Mouse (Mus musculus) heart, embryonic 11.5 days (tissue): ENCODE measurements around the gene Fdxacb1. TPM values are rescaled to one million over a fixed set of nuclear protein-coding genes. Genes with fewer than 3 reads are reported as not detected.
A peak's percentile ranks its signal among the peaks of the same experiment; 100 is the strongest.

Experiments used
- ATAC-seq: fragments of 200-750 bp; cut with Nextera tagmentation; replicated peaks from 2 replicates; pipeline ENCODE4 v1.8.0; 2017; ENCODE audit warnings: moderate library complexity; ENCODE audit not compliant: insufficient number of reproducible peaks, low FRiP score, low TSS enrichment
- H3K27ac ChIP-seq: fragments of 300-500 bp; sonication (generic); 2 replicates; pipeline ENCODE4 v1.5.1; 2014; ENCODE audit warnings: mild to moderate bottlenecking, low read depth, low read length
- H3K27me3 ChIP-seq: fragments of 300-500 bp; sonication (generic); 2 replicates; pipeline ENCODE4 v1.6.1; 2014; ENCODE audit warnings: mild to moderate bottlenecking, low read length, mixed read lengths; ENCODE audit not compliant: control insufficient read depth, insufficient read depth
- H3K36me3 ChIP-seq: fragments of 300-500 bp; sonication (generic); 2 replicates; pipeline ENCODE4 v1.6.1; 2014; ENCODE audit warnings: mild to moderate bottlenecking, low read length, moderate library complexity, mixed read lengths; ENCODE audit not compliant: control insufficient read depth, insufficient read depth
- H3K4me1 ChIP-seq: fragments of 300-500 bp; sonication (generic); 2 replicates; pipeline ENCODE4 v1.6.1; 2014; ENCODE audit warnings: low read length; ENCODE audit not compliant: control insufficient read depth, insufficient read depth
- H3K4me2 ChIP-seq: fragments of 300-500 bp; sonication (generic); 2 replicates; pipeline ENCODE4 v1.6.1; 2014; ENCODE audit warnings: mild to moderate bottlenecking, moderate library complexity
- H3K4me3 ChIP-seq: fragments of 300-500 bp; sonication (generic); 2 replicates; pipeline ENCODE4 v1.5.1; 2014; ENCODE audit warnings: low read depth, low read length
- H3K9ac ChIP-seq: fragments of 300-500 bp; sonication (generic); 2 replicates; pipeline ENCODE4 v1.6.1; 2014; ENCODE audit warnings: mild to moderate bottlenecking, low read depth, low read length, moderate library complexity
- H3K9me3 ChIP-seq: fragments of 300-500 bp; sonication (generic); replicated peaks from 2 replicates; pipeline ENCODE4 v1.6.1; 2016; ENCODE audit warnings: low read length; ENCODE audit not compliant: control insufficient read depth
- WGBS: fragments of 180-500 bp; shearing (Covaris S2); extraction: QIAGEN DNeasy Blood & Tissue Kit; methylation state at CpG from one replicate; pipeline ENCODE4 v1.1.7; 2014; ENCODE audit not compliant: insufficient replicate concordance; 5-methylcytosine and 5-hydroxymethylcytosine counted together
- polyA plus RNA-seq: library from polyadenylated mRNA; unstranded; fragments of >200 nt; fragmentation: Nextera tagmentation; extraction: Ambion mirVana; gene quantifications from 2 replicates; pipeline ENCODE4 v1.2.1, GENCODE M21; 2014

Gene Fdxacb1
- polyA plus RNA-seq, 1 experiment from 2014 or later, result 9.9 TPM

DNA sequence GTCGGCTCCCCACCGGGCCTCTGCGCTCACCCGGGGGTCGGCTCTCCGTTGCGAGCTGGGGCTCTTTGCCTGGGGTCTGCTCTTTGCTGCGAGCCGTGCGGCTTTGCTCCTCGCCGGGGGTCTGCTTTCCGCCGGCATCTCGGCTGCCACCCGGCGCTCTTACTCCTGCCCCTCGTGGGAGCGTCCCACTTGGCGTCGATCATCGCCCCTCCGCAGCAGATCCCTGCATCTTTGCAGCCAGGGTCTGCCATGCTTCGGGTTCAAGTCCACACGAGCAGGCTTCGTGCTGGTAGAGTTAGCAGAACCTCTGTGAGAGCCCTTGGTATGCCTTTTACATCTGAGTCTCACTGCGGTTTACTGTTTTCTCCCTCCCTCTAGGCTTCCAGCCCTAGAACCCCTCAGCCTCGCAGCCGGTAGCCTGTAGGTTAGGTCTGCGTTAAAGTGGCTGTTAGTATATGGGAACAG is 7.7 kb downstream of the Fdxacb1 start:
- Histone ChIP-seq H3K36me3 (peaks cover 4% of the 10 kb centered on the region; the same call in 1 of the 2 replicates), H3K4me3 (peak overlapping the region; percentile 84), H3K9me3 (no peaks in the 10 kb centered on the region), H3K4me2 (peak overlapping the region; percentile 79), H3K27me3 (no peaks in the 10 kb centered on the region), H3K4me1 (no peaks in the 10 kb centered on the region), H3K9ac (peak overlapping the region; percentile 90), H3K27ac (peak overlapping the region; percentile 65)
- under 1% methylated on average over 30 of the region's 30 CpGs for WGBS
- ATAC-seq, result peak; percentile 46; the same call in 1 of the 2 replicates

DNA sequence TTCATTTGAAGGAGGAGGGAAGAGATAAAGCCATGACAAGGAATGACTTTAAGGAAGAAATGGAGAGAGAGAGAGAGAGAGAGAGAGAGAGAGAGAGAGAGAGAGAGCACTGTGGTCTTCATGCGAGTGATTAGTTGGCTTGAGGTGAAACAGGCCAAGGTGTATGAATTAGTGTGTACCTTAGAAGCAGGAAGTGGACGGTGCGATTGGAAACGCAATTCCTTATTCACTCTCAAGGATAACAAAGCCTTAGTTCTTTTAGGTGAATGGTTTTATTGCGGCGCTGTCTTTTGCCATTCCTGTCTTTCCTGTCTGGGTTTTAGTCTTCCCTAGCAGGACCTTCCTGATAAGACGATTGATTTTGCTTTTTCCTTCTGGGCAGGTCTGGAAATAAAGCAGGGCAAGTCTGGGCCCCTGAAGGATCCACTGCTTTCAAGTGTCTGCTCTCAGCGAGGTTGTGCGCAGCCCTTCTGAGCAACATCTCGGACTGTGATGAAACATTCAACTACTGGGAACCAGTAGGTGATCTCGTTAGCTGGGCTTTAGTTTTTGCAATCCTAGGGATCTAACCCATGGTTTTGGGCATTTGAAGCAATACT is 8.2 kb downstream of the Fdxacb1 start:
- H3K9ac ChIP-seq, result peak overlapping the region; percentile 90
- ATAC-seq, result no peak
- 63% methylated on average over 11 of the region's 11 CpGs for WGBS

DNA sequence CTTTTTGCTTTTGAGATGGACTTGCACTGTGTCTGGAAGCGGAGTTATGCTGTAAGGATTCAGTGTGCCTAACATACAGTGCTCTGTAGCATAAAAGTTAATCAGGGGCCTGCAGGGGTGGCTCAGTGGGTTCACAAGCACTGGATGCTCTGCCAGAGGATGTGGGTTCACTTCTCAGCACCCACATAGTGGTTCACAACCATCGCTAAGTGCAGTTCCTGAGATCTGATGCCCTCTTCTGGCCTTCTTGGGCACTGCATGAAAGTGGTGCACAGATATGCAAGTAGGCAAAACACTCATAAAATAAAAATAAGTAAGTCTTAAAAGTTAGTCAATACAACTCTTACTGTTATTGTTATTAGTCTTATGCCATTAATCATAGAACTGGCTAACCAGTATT is 14.1 kb downstream of the Fdxacb1 start:
- H3K9me3 ChIP-seq, result no peaks in the 10 kb centered on the region
- no peaks in the 10 kb centered on the region for H3K27me3 ChIP-seq
- 69% methylated on average over 2 of the region's 2 CpGs for WGBS
- no peak for ATAC-seq
- no peak overlapping the region for H3K9ac ChIP-seq
- H3K27ac ChIP-seq, result no peak overlapping the region
- H3K4me1 ChIP-seq, result no peaks in the 10 kb centered on the region
- no peak overlapping the region for H3K4me2 ChIP-seq
- H3K36me3 ChIP-seq, result peaks cover 29% of the 10 kb centered on the region
- no peak overlapping the region for H3K4me3 ChIP-seq

More for the DNA sequence above, 8.2 kb downstream of the Fdxacb1 start:
- Histone ChIP-seq H3K36me3 (peaks cover 8% of the 10 kb centered on the region), H3K27ac (no peak overlapping the region), H3K27me3 (no peaks in the 10 kb centered on the region), H3K4me2 (peak overlapping the region; percentile 79), H3K4me3 (peak overlapping the region; percentile 84), H3K4me1 (no peaks in the 10 kb centered on the region), H3K9me3 (no peaks in the 10 kb centered on the region)

DNA sequence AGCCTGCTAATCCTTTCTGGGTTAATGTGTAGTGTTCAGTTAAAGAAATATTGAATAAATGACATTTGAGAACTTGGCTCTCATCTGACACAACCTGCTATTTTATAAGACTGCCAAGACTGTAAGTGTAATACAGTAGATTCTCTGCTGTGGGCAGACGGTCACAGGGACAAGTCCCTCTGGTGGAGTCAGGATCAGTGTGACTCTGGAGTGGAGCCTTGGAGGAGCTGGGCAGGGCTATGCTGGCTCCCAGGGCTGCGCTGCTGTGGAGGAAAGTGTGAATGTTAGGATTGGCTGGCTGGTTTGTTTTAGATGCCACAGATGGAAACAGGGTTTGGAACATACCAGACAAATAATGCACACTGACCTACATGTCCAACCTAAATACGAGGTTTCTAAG is 27.2 kb downstream of the Fdxacb1 start:
- no peak overlapping the region for H3K4me3 ChIP-seq
- ATAC-seq, result no peak
- H3K4me1 ChIP-seq, result no peaks in the 10 kb centered on the region
- peaks cover 4% of the 10 kb centered on the region; the same call in 1 of the 2 replicates for H3K36me3 ChIP-seq
- whole genome bisulfite sequencing, result 88% methylated on average over 3 of the region's 3 CpGs
- H3K4me2 ChIP-seq, result no peak overlapping the region
- no peak overlapping the region for H3K9ac ChIP-seq
- no peak overlapping the region for H3K27ac ChIP-seq
- no peaks in the 10 kb centered on the region for H3K9me3 ChIP-seq
- H3K27me3 ChIP-seq, result no peaks in the 10 kb centered on the region

DNA sequence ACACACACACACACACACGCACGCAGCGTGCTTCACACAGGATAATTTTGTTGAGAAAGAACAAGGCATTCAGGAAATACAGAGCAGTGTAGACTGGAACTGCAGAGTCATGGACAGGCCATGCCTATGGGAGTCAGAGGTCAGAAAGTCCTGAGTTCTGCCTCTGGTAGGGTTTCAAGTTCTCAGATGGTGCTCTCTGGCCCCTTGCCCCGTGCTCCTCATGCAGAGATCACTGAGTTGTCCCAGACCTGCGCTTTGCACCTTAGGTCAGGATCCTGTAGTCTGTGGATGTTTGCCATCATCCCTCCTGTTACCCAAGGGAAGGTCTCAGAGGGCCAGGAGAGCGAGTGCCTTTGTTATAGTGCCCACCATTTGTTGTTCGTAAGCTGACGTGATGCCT is 28.7 kb downstream of the Fdxacb1 start:
- no peak overlapping the region for H3K9ac ChIP-seq
- H3K4me3 ChIP-seq, result no peak overlapping the region
- 86% methylated on average over 8 of the region's 8 CpGs for WGBS
- no peak overlapping the region for H3K4me2 ChIP-seq
- H3K36me3 ChIP-seq, result peaks cover 7% of the 10 kb centered on the region; the same call in 1 of the 2 replicates
- no peak overlapping the region for H3K27ac ChIP-seq
- H3K4me1 ChIP-seq, result no peaks in the 10 kb centered on the region
- no peaks in the 10 kb centered on the region for H3K9me3 ChIP-seq
- ATAC-seq, result no peak
- H3K27me3 ChIP-seq, result no peaks in the 10 kb centered on the region

DNA sequence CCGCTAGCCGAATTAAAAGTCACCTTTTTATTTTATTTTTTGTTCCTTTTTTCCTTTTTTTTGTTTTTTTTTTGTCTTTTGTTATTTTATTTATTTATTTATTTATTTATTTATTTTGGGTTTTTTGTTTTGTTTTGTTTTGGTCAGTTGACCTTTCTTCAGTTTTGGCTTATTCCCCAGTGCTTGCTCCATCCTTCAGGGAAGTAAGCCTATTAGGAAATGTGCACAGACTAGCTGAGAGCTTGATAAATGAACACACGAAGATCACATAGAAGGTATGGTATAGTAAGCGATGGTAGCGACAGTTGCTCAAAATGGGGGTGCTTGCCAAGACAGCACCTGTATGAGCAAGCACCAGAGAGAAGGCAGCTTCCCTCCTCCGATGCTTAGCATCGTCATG is 29.6 kb downstream of the Fdxacb1 start:
- ATAC-seq, result no peak
- H3K4me2 ChIP-seq, result no peak overlapping the region
- H3K4me1 ChIP-seq, result no peaks in the 10 kb centered on the region
- no peak overlapping the region for H3K9ac ChIP-seq
- H3K27me3 ChIP-seq, result no peaks in the 10 kb centered on the region
- WGBS, result 90% methylated on average over 7 of the region's 7 CpGs
- no peak overlapping the region for H3K4me3 ChIP-seq
- H3K9me3 ChIP-seq, result no peaks in the 10 kb centered on the region
- H3K27ac ChIP-seq, result no peak overlapping the region
- peaks cover 7% of the 10 kb centered on the region; the same call in 1 of the 2 replicates for H3K36me3 ChIP-seq

DNA sequence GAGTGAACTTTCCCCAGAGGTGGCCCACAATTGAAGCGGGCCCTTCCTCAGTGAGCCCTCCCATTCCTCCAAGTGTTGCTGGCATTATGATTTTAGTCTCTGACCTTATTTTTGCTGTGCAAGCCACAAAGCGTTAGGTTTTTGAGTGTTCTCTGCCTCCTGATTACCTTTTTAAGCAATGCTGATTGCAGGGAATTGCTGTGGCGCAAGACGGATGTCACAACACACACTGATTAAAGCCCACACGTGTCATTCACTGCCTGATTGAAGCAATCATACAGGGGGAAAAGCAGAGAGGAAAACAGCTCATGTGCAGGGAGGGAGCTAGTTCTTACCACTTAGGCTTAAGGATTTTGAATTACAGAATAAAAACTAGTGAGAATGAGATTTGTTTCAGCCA is 30.3 kb downstream of the Fdxacb1 start:
- no peak for ATAC-seq
- Histone ChIP-seq H3K4me2 (no peak overlapping the region), H3K36me3 (peaks cover 10% of the 10 kb centered on the region; the same call in 1 of the 2 replicates), H3K9ac (no peak overlapping the region), H3K4me1 (no peaks in the 10 kb centered on the region), H3K9me3 (no peaks in the 10 kb centered on the region), H3K27ac (no peak overlapping the region), H3K4me3 (no peak overlapping the region), H3K27me3 (no peaks in the 10 kb centered on the region)
- 84% methylated on average over 5 of the region's 5 CpGs for WGBS

DNA sequence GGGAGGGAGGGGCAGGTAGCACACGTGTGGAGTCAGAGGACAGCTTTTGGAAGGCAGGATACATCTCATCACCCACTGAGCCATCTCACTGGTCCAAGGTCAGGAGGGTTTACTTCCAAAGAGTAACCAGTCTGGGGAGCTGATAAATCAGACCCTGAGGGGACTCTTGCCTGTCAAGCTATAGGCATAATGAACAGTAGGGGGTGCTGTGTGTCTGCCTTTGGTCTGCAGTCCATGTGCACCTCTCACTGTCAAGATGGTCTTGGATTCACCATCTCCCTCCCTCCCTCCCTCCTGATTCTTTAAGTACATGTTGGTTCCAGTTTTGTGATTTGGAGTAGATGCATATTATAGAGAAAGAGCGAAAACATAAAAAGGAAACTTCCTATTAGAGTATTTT is 32.9 kb downstream of the Fdxacb1 start:
- Histone ChIP-seq H3K27ac (no peak overlapping the region), H3K36me3 (peaks cover 15% of the 10 kb centered on the region), H3K4me1 (no peaks in the 10 kb centered on the region), H3K27me3 (no peaks in the 10 kb centered on the region), H3K9ac (no peak overlapping the region), H3K9me3 (no peaks in the 10 kb centered on the region), H3K4me2 (no peak overlapping the region), H3K4me3 (no peak overlapping the region)
- no peak for ATAC-seq
- WGBS, result 45% methylated on average over 2 of the region's 2 CpGs
